Mouse (Mus musculus): ENCODE measurements around the gene Gm20481. TPM values are rescaled to one million over a fixed set of nuclear protein-coding genes. Genes with fewer than 3 reads are reported as not detected.
A peak's percentile ranks its signal among the peaks of the same experiment; 100 is the strongest.
"Not testable (repeated sequence)": the region's sequence is repeated elsewhere in the genome, so short reads cannot be mapped to it uniquely, and the experiment has no call there.

Gene Gm20481
- under 1 TPM in 1 of 2 experiments, not detected in 1; 0.60 TPM for total RNA-seq (2021)
- long read RNA-seq, experiment 1: 0 reads
- long read RNA-seq, experiment 2, partial matches to known transcripts: 0 of 1 reads
- long read RNA-seq, experiment 2, other reads (novel, unspliced or antisense): 1 of 1 reads

DNA sequence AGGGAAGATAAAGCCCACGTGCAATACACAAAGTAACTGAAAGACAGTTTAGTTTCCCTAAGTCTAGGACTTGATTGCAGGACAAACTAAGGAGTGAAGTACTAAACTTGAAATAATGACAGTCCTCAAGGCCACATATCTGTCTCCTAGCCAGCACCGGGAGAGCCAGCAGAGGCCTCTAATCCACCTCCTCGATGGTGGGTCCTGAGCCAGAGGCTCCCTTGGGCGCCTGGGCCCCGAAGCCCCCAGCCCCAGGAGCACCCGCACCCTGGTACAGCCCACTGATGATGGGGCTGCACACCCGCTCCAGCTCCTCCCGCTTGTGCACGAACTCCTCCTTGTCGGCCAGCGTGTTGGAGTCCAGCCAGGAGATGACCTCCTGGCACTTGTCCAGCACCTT, at the start of gene Gm20481:
TSS of gene Gm20481 (plus strand) at position 91 of the 400 bp plus-strand sequence.
- not testable (repeated sequence) for DNase-seq (ENCODE audit: low spot score in 2 of 2)

DNA sequence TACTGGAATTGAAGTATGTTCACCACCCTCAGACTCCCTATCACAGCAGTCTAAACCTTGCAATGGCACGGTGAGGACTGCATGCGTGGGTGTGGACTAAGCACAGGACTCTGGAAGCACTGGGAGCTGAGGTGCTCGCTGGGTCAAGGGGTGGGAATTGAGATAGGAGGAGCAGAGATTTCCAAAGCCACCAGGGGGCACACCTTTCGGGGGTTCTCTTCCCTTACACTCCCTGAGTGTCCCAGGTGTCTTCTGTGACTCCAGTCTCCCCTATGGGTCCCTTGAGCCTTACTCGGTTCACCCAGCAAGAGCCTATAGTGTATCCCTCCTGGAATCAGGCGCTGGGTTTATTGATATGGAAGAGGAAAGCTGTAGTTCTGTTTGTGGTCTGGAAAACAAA, 46.8 kb upstream of the Gm20481 start:
- DNase-seq (ENCODE audit: low spot score in 2 of 2): no peak

DNA sequence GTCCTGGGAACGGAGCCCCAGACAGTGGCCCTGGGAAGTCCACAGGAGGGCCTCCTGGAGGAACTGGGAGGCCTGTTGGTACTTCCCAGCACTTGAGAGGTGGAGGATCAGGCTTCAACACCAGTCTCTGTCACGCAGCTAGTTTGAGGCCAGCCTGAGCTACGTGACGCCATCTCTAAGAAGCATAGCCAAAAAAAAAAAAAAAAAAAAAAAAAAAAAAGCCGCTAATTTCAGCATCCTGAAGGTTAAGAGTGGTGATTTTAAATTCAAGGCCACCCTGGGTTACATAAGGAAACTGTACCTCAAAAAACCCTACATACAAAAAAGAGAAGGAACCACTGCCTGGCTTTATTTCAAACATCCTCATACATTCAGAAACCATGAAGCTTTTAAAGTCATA, 45.5 kb upstream of the Gm20481 start:
- no peak for DNase-seq (ENCODE audit: low spot score in 2 of 2)

DNA sequence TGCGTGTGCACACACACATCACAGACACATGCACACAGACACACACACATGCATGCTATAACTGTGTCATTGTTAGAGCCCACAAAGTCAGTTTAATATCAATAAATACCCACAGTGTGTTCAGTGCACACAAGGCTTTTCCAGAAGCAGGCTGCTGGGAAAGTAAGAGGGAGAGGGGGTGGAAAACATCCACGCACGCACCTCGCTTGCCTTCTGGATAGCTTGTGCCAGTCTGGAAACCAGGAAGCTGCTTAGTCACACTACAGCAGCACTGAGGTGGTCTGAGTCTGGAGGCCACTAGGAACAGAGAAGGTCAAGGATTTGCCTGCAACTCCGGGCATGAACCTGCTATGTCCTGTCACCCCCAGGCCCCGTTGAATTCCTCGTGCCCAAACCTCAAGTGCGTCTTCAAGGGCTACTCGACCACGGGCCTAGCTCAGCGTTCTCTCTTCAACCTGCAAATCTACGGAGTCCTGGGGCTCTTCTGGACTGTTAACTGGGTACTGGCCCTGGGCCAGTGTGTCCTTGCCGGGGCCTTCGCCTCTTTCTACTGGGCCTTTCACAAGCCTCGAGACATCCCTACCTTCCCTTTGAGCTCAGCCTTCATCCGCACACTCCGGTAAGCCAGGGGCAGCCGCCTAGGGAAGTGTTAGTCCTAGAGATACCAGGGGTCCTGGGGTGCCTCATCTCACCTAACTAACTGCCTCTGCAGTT, 42.2 kb upstream of the Gm20481 start:
- DNase-seq (ENCODE audit: low spot score in 2 of 2): no peak

DNA sequence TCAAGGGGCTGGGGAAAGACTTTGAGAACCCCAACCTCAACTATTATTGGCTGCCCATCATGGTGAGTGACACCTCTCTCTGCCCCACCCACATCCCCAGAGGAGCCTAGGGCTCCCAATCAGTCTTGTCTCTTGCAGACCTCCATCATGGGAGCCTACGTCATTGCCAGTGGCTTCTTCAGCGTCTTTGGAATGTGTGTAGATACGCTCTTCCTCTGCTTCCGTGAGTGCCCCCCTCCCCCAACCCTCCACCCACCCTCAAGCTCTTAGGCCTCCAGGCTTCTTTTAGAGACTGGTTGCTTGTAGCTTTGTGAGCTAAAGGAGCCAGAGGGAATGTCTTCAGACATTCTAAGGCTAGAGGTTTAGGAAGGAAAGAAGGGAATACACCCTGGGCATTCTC, 40.9 kb upstream of the Gm20481 start:
- DNase-seq (ENCODE audit: low spot score in 2 of 2): no peak

DNA sequence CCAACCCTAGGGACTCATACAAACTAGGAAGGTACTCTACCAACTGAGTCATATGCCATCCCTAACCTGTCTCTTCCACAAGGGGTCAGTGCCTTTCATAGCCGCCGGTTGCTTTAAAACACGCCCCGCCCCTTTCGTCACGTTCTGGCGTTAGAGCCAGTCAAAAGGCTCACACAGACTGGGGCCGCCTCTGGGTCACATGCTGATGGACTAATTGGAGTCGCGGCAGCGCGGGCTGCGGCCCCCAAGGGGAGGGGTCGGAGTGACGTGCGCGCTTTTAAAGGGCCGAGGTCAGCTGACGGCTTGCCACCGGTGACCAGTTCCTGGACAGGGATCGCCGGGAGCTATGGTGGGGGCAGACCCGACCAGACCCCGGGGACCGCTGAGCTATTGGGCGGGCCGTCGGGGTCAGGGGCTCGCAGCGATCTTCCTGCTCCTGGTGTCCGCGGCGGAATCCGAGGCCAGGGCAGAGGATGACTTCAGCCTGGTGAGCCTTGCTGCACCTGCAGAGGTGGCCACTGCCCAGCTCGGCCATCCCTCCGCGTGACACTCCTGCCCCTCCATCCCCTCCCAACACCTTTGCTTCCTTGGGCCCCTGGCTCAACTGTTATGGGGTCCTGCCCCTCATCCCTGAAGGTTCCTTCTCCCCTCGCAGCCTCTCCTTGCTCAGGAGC, 38.5 kb upstream of the Gm20481 start, which contains the start of gene Neu1:
TSS of gene Neu1 (plus strand) at position 193 of the 674 bp plus-strand sequence.
- peak; percentile 93 to 95 for DNase-seq (ENCODE audit: low spot score in 2 of 2)

DNA sequence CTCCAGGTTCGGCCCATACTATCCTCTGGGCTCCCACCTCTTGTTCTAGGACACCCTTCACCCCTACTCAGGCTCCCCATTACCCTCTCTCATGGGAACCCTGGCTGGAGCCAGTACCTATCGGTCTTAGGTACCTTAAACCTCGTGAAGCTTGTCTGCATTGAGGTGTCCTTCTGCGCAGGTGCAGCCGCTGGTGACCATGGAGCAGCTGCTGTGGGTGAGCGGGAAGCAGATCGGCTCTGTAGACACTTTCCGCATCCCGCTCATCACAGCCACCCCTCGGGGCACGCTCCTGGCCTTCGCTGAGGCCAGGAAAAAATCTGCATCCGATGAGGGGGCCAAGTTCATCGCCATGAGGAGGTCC, 38.0 kb upstream of the Gm20481 start:
- no peak for DNase-seq (ENCODE audit: low spot score in 2 of 2)

DNA sequence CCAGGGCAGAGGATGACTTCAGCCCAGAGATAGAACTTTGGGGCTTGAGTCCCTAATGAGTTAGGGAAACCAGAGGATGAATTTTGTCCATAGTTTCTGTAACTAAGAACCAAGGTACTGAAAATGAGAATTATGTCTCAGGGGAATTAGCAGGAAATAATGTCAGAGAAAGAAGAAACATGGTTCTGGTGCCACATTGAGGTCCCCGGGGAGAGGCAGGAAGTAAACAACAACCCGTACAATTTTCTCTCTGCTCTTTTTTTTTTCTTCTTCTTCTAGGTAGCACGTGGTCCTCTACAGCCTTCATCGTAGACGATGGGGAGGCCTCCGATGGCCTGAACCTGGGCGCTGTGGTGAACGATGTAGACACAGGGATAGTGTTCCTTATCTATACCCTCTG, 37.4 kb upstream of the Gm20481 start:
- no peak for DNase-seq (ENCODE audit: low spot score in 2 of 2)

DNA sequence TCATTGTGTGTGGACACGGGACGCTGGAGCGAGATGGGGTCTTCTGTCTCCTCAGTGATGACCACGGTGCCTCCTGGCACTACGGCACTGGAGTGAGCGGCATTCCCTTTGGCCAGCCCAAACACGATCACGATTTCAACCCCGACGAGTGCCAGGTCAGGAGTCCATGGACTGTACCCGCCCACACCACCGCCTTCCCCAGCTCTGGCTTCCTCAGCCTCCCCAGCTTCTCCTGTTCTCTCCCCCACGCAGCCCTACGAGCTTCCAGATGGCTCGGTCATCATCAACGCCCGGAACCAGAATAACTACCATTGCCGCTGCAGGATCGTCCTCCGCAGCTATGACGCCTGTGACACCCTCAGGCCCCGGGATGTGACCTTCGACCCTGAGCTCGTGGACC, 35.7 kb upstream of the Gm20481 start:
- DNase-seq (ENCODE audit: low spot score in 2 of 2): no peak

DNA sequence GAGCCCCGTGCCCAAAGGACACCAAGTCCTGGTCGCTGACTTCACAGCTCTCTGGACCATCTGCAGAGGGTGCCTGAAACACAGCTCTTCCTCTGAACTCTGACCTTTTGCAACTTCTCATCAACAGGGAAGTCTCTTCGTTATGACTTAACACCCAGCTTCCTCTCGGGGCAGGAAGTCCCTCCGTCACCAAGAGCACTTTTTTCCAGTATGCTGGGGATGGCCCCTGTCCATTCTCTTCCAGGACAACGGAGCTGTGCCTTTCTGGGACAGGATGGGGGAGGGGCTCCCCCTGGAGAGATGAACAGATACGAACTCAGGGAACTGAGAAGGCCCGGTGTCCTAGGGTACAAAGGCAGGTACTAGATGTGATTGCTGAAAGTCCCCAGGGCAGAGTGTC, 34.9 kb upstream of the Gm20481 start:
- DNase-seq (ENCODE audit: low spot score in 2 of 2): no peak

DNA sequence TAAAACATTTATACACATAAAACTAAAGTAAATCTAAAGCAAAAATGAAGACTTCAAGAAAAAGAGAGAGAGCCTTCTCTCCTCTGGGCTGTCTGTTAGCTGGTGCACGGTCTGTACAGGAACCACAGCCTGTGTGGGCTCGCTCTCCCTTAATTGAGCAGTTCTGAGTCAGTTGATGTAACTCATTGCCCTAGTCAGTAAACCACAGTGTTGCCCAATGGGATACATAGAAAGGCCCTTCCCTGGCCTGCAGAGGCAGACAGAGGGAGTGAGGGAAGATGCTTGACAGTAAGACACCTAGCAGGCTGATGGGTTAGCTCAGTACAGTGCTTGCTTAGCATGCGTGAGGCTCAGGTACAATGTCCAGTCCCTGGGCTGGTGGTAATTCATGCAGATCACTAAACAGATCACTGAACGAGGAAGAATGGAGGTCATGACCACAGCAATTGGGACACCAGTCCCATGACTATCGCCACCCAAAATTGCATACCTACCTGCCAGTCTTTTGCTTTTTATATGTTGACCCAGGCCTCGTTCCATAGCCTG, 31.7 kb upstream of the Gm20481 start:
- DNase-seq (ENCODE audit: low spot score in 2 of 2): no peak

DNA sequence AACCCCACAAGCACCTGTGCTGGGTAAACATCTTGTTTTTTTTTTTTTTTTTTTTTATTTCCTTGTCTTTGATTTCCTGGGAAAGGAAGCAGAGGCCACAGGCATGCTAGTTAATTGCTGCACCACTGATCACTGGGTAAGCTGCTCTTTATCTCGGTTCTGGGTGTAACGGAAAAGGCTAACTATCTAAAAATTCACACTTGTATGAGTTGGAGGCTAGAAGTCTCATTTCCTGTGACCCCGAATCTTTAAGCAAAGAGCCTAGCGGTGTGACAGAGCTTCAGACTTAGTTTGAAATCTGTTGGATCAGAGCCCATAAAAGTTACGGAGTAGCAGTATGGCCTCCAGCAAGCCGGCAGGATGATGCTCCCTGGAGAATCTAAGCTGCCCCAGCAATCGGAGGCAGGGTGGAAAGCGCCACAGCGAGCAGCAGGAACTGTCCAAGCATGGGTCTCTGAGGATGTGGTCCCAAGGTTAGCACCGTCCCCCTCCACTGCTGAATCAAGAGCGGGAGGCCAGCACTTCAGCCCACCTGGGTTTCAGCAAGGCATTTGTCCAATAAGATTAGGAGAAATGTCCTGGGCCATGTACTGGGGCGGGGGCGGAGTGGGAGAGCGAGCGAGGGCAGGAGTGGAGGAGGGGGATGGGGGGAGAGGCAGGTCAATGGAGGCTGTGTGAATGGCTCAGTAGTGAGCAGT, 28.2 kb upstream of the Gm20481 start:
- DNase-seq (ENCODE audit: low spot score in 2 of 2): no peak

DNA sequence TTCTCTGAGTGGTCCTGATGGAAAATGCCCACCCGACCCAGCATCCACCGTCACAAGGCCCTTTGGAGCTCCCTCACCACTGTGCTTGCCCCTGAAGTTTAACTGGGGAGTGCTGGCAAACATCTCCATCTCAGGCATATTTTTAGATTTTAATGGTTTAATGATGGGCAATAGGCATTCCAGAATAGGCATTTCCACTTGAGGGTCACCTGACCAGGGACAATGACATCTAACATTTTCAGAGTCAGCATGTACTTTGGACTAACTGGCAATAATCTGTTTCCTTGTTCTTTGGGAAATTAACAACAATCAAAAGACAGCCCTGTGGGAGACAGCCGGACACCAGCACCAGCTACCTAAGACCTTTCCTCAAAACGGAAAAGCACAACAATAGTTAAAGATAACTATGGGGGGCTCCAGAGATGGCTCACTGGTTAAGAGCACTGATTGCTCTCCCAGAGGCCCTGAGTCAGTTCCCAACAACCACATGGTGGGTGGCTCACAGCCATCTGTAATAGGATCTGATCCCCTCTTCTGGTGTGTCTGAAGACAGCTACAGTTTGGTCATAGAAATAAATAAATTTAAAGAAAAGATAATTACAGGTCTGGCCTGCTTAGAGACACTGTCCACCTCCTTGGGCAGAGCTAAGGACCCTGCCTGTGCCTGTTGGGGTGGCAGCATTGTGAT, 26.4 kb upstream of the Gm20481 start:
- DNase-seq (ENCODE audit: low spot score in 2 of 2): no peak

DNA sequence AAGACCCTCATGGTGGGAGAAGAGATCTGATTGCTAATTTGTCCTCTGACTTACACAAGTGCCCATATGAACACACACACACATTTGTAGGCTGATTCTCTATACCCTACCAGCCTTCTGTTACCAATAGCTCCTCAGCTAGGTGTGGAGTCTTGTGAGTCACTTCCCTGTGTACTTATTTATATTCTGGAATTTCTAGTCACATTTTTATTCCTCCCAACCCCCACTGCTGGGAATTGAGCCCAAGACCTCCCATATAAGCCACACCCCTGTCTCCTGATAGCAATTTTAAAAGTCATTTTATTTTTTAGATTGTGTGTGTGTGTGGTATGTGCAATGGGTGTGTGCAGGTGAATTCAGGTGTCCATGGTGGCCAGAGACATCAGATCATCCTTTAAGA, 25.4 kb upstream of the Gm20481 start:
- DNase-seq (ENCODE audit: low spot score in 2 of 2): no peak

DNA sequence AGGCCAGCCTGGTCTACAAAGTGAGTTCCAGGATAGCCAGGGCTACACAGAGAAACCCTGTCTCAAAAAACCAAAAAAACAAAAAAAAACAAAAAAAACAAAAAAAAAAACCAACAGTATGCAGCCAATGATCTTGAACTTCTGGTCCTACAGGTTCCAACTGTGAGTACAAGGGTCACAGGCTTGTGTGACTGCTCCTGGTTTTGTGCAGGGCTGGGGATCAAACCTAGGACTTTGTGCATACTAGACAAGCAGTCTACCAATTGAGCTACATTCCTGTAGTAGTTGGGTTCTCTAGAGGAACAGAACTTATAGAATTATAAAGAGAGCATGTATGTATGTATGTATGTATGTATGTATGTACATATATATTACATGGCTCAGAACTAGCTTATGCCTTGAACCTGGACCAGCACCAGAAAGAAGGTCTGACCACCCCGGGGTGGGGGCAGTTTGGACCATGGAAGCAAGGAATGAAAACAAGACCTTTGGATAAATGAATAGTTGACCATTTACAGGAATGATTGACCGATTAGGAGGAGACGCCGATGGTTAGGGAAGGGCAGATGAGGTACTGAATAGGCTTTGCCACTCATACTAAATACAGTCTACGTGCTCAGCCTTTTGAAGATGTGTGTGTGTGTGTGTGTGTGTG, 23.1 kb upstream of the Gm20481 start:
- DNase-seq (ENCODE audit: low spot score in 2 of 2): no peak

DNA sequence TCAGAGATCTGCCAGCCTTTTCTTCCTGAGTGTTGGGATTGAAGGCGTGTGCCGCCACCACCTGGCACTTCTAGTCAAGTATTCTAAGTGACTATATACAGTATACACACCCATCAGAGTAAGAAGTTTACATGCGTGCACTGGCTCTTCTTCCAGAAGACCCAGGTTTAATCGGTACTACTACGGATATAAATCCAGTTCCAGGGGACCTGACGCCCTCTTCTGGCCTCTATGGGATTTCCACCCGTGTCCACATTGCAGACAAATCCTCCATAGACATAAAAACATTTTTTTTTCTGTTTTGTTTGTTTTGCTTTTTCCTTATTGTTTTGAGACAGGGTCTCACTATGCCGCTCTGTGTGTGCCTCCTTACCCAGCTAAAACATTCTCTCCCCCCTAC, 22.1 kb upstream of the Gm20481 start:
- DNase-seq (ENCODE audit: low spot score in 2 of 2): no peak

DNA sequence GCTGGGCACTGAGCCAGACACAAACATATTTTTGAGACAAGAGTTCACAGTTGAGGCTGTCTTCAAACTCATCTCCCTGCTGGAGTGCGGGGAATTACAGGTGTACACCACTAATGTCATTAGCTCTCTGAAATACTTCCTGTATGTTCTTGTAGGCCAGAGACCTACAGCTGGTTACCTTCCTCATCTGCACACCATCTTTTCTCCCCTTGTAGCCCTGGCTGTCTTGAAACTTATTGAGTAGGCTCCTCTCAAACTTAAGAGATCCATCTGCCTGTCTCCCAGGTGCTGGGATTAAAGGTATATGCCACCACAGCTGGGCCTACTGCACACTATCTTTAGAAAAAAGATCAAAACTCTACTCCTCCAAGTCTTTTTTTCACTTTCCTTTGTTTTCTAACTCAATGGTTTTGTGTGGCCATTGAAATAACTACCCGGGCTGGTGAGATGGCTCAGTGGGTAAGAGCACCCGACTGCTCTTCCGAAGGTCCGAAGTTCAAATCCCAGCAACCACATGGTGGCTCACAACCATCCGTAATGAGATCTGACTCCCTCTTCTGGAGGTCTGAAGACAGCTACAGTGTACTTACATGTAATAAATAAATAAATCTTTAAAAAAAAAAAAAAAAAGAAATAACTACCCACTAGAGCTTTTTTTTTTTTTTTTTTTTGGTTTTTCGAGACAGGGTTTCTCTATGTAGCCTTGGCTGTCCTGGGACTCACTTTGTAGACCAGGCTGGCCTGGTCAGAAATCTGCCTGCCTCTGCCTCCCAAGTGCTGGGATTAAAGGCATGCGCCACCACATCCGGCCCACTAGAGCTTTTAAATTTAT, 20.8 kb upstream of the Gm20481 start:
- DNase-seq (ENCODE audit: low spot score in 2 of 2): not testable (repeated sequence)

DNA sequence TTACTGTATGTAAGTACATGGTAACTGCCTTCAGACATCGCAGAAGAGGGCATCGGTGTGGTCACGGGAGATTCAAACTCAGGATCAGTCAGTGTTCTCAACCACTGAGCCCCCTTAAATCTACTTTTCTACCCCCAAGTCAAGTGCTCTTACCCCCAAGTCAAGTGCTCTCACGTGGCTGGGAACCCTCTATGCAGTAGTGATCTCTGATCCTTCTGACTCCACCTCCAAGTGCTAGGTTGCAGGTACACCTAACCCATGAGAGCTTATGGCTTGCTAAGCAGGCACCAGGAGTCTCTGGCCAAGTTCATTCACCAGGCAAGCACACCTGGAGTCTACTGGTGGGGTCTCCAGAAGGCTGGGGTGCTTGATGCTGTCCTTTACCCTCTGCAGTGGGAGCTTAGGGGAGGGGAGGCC, 20.2 kb upstream of the Gm20481 start:
- DNase-seq (ENCODE audit: low spot score in 2 of 2): no peak

Measured in adrenal gland, adult 18-20 months (tissue).